Mouse (Mus musculus) forebrain, postnatal 0 days (tissue): ENCODE results near the gene Plekhn1. TPM values are rescaled to one million over a fixed set of nuclear protein-coding genes. Genes with fewer than 3 reads are reported as not detected.

Experiments
- ATAC-seq: fragments of 200-750 bp; cut with Nextera tagmentation; 2 replicates; pipeline ENCODE4 v1.8.0; 2017; ENCODE audit warnings: mild to moderate bottlenecking, moderate library complexity
- DNase-seq: peaks from one replicate; pipeline ENCODE4 v3.0.0-alpha.2; 2015
- H3K27ac ChIP-seq: fragments of 300-500 bp; sonication (generic); 2 replicates; pipeline ENCODE4 v1.5.1; 2014; ENCODE audit warnings: low read depth, mild to moderate bottlenecking, antibody characterized with exemption, low read length, moderate library complexity, mixed read lengths
- H3K27me3 ChIP-seq: fragments of 300-500 bp; sonication (generic); 2 replicates; pipeline ENCODE4 v1.6.1; 2014; ENCODE audit warnings: mild to moderate bottlenecking, low read length, mixed read lengths; ENCODE audit not compliant: insufficient read depth
- H3K36me3 ChIP-seq: fragments of 300-500 bp; sonication (generic); 2 replicates; pipeline ENCODE4 v1.6.1; 2014; ENCODE audit warnings: mild to moderate bottlenecking, moderate library complexity; ENCODE audit not compliant: insufficient read depth
- H3K4me1 ChIP-seq: fragments of 300-500 bp; sonication (generic); 2 replicates; pipeline ENCODE4 v1.6.1; 2014; ENCODE audit warnings: antibody characterized with exemption; ENCODE audit not compliant: insufficient read depth
- H3K4me2 ChIP-seq: fragments of 300-500 bp; sonication (generic); 2 replicates; pipeline ENCODE4 v1.6.1; 2014; ENCODE audit warnings: low read depth, mild to moderate bottlenecking, moderate library complexity
- H3K4me3 ChIP-seq: fragments of 300-500 bp; sonication (generic); 2 replicates; pipeline ENCODE4 v1.5.1; 2014; ENCODE audit warnings: low read depth, low read length, mixed read lengths
- H3K9ac ChIP-seq: fragments of 300-500 bp; sonication (generic); 2 replicates; pipeline ENCODE4 v1.6.1; 2014; ENCODE audit warnings: mild to moderate bottlenecking
- H3K9me3 ChIP-seq: fragments of 300-500 bp; sonication (generic); 2 replicates; pipeline ENCODE4 v1.6.1; 2016; ENCODE audit warnings: low read length
- CTCF ChIP-seq: sonication (generic); IDR thresholded peaks from 2 replicates; pipeline ENCODE4 v1.5.1; 2016; ENCODE audit warnings: antibody characterized with exemption, control low read depth, low read depth
- WGBS: fragments of 180-500 bp; shearing (Covaris S2); extraction: QIAGEN DNeasy Blood & Tissue Kit; methylation state at CpG from one replicate; pipeline ENCODE4 v1.1.7; 2014; 5-methylcytosine and 5-hydroxymethylcytosine counted together
- polyA plus RNA-seq: library from polyadenylated mRNA; unstranded; fragments of >200 nt; fragmentation: Nextera tagmentation; extraction: Ambion mirVana; gene quantifications from 2 replicates; pipeline ENCODE4 v1.2.1, GENCODE M21; 2015
- total RNA-seq: library from RNA; depleted of rRNA; stranded (reverse); fragments of >200 nt; gene quantifications from 2 replicates; pipeline ENCODE4 v1.2.3, GENCODE M21; 2014

Plekhn1 gene
- total and polyA plus RNA-seq, 2 experiments from 2014 or later: 14.3 to 43.7 TPM

DNA sequence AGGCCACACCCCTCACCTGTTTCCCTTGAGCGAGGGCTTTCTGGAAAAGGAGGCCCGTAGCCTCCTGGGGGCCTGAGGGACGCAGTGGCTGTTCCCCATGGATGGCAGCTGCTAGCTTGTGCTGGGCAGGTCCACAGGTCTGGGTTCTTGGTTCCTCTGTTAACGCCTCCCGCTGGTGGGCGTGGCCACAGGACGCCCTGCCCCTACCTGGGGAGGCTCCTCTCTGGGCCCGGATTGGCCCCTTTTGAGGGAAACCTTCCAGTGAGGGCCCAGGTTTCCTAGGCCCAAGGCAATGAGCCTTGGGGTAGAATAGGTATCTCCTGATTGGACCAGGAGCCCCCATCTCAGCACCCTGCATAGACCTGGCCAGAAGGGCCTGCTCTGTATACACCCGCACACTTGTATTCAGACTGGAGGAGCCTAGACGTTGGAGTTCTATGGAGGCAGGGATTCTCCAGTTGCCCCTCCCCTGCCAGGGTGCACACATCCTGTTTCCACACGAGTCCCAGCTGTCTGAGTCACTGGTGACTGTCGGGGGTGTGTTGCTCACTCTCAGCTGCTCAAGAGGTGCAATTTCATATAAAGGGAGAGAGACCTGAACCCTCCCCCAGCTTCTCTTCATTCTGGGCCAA lies 6.1 kb downstream of the Plekhn1 start:
- TF ChIP-seq CTCF: no peak
- Histone ChIP-seq H3K9me3 (no peaks in the 10 kb centered on the region), H3K27me3 (no peaks in the 10 kb centered on the region), H3K36me3 (peaks cover 42% of the 10 kb centered on the region), H3K4me3 (no peak overlapping the region), H3K4me1 (peaks cover 2% of the 10 kb centered on the region; the same call in 1 of the 2 replicates), H3K4me2 (no peak overlapping the region), H3K27ac (no peak overlapping the region), H3K9ac (no peak overlapping the region)
- 24% methylated on average over 12 of the region's 12 CpGs for WGBS
- DNase-seq (no peak), ATAC-seq (no peak)

GRCm38 (mm10) chr4:156227752-156228392 lies 6.8 kb downstream of the Plekhn1 start:
- no peak overlapping the region for H3K27ac ChIP-seq
- H3K27me3 ChIP-seq: no peaks in the 10 kb centered on the region
- no peaks in the 10 kb centered on the region for H3K4me1 ChIP-seq
- H3K4me2 ChIP-seq: no peak overlapping the region
- ATAC-seq (no peak), DNase-seq (no peak)
- TF ChIP-seq CTCF: no peak
- H3K9ac ChIP-seq: no peak overlapping the region
- H3K9me3 ChIP-seq: no peaks in the 10 kb centered on the region
- WGBS: 37% methylated on average over 18 of the region's 18 CpGs
- H3K36me3 ChIP-seq: peaks cover 38% of the 10 kb centered on the region
- H3K4me3 ChIP-seq: no peak overlapping the region

DNA sequence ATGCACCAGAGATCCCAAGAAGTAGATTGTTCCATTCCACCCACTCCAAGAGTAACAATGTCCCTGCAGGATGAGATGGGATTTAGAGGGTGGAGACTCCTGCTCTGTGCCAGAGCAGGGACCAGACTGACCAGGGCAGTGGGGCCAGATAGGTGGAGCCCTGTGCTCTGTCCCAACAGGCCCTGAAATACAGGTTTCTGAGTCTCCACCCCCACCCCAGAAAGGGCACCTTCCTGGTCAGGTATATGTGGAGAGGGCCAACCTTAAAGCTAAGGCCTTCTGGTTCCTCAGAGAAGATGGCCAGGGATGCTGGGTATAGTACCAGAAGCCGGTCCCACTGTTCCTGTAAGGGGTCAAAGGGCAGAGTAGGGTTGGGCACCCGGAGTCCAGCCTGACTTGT lies 10.4 kb downstream of the Plekhn1 start:
- Histone ChIP-seq H3K4me2 (no peak overlapping the region), H3K9ac (no peak overlapping the region), H3K4me1 (no peaks in the 10 kb centered on the region), H3K4me3 (no peak overlapping the region), H3K27ac (no peak overlapping the region), H3K36me3 (peaks cover 15% of the 10 kb centered on the region), H3K9me3 (no peaks in the 10 kb centered on the region), H3K27me3 (no peaks in the 10 kb centered on the region)
- DNase-seq (no peak), ATAC-seq (no peak)
- TF ChIP-seq CTCF: no peak
- 96% methylated on average over 2 of the region's 2 CpGs for WGBS

DNA sequence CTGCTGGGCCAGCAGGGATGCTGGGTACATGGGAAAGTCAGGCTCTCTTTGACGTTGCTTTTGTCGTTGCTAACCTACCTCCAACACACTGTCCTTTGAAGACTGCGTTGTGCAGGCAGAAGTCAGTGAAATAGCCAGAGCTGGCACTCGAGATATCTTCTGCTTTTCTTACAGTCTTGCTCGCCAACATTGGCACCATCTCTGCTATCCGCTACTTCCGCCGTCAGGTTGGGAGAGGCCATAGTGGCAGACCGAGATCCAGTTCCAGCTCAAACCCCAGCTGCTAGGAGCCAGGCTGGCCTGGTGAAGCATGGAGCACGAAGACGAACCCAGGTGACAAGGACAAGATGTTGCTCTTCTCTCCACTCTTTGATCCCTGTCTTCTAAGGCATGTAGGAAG lies 14.7 kb downstream of the Plekhn1 start:
- DNase-seq: no peak
- H3K36me3 ChIP-seq: peaks cover 10% of the 10 kb centered on the region
- H3K4me3 ChIP-seq: no peak overlapping the region
- TF ChIP-seq CTCF: no peak
- H3K27ac ChIP-seq: no peak overlapping the region
- H3K9me3 ChIP-seq: no peaks in the 10 kb centered on the region
- ATAC-seq: no peak
- WGBS: 86% methylated on average over 11 of the region's 11 CpGs
- H3K4me2 ChIP-seq: no peak overlapping the region
- no peaks in the 10 kb centered on the region for H3K27me3 ChIP-seq
- no peak overlapping the region for H3K9ac ChIP-seq
- H3K4me1 ChIP-seq: no peaks in the 10 kb centered on the region

GRCm38 (mm10) chr4:156217838-156218237 lies 16.8 kb downstream of the Plekhn1 start:
- WGBS: 82% methylated on average over 15 of the region's 16 CpGs
- no peak for TF ChIP-seq CTCF
- Histone ChIP-seq H3K4me2 (no peak overlapping the region), H3K36me3 (peaks cover 10% of the 10 kb centered on the region), H3K27me3 (no peaks in the 10 kb centered on the region), H3K9me3 (no peaks in the 10 kb centered on the region), H3K9ac (no peak overlapping the region), H3K27ac (no peak overlapping the region), H3K4me1 (no peaks in the 10 kb centered on the region), H3K4me3 (no peak overlapping the region)
- DNase-seq (no peak), ATAC-seq (no peak)

DNA sequence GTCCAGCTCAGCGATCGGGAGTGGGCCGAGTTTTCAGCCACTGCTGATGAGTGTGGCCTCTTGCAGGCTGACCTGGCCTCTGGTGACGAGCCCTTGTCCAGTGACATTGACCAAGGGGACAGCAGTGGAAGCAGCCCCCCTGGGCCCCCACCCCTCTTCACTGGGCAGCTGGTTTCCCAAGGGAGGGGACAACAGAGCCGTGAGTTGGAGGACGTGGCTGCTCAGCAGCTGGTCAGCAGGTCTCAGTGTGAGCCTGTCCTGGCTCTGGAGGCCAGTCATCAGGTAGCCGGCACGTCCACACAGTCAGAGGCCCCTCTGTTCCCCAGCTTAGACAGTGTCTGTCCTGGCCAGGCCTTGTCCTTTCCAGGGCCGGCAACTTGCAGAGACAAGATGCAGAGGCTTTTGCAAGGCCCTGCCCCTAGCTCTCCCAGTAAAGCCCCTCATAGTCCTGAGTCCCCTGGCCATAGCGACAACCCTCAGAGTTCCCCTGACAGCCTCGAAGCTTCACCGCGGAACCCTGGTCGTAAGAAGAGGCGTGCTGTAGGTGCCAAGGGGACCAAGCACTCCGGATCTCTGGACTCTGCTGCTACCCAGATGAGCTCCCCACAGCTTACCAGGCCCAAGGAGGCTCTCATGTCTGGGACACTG lies 17.5 kb downstream of the Plekhn1 start:
- Histone ChIP-seq H3K9me3 (no peaks in the 10 kb centered on the region), H3K4me2 (no peak overlapping the region), H3K4me1 (no peaks in the 10 kb centered on the region), H3K36me3 (peaks cover 10% of the 10 kb centered on the region), H3K9ac (no peak overlapping the region), H3K4me3 (no peak overlapping the region), H3K27me3 (no peaks in the 10 kb centered on the region), H3K27ac (no peak overlapping the region)
- no peak for TF ChIP-seq CTCF
- ATAC-seq: no peak
- WGBS: 87% methylated on average over 16 of the region's 16 CpGs
- no peak for DNase-seq

- no peak overlapping the region for H3K4me2 ChIP-seq
- DNase-seq (no peak), ATAC-seq (no peak)
- H3K9ac ChIP-seq: no peak overlapping the region
- no peaks in the 10 kb centered on the region for H3K4me1 ChIP-seq
- no peak for TF ChIP-seq CTCF
- 0 out of 2 replicates have a peak, but pooled peaks cover 6% of the 10 kb centered on the region for H3K36me3 ChIP-seq
- no peak overlapping the region for H3K27ac ChIP-seq
- no peaks in the 10 kb centered on the region for H3K9me3 ChIP-seq
- no peaks in the 10 kb centered on the region for H3K27me3 ChIP-seq
- H3K4me3 ChIP-seq: no peak overlapping the region
- WGBS: 89% methylated on average over 2 of the region's 2 CpGs
These were observed 18.5 kb downstream of the Plekhn1 start for GRCm38 (mm10) chr4:156216196-156216595.
